Mouse (Mus musculus) midbrain, embryonic 14.5 days (tissue): ENCODE measurements around the gene Vmn1r79. TPM values are rescaled to one million over a fixed set of nuclear protein-coding genes. Genes with fewer than 3 reads are reported as not detected.
"Not testable (repeated sequence)": the region's sequence is repeated elsewhere in the genome, so short reads cannot be mapped to it uniquely, and the experiment has no call there.

Experiments used
- ATAC-seq: fragments of 200-750 bp; cut with Nextera tagmentation; 2 replicates; pipeline ENCODE4 v1.8.0; 2017; ENCODE audit warnings: moderate number of reproducible peaks, moderate library complexity; ENCODE audit not compliant: low FRiP score, low TSS enrichment
- DNase-seq: peaks from one replicate; pipeline ENCODE4 v3.0.0-alpha.2; 2015
- H3K27ac ChIP-seq: fragments of 300-500 bp; sonication (generic); replicated peaks from 2 replicates; pipeline ENCODE4 v1.5.1; 2014; ENCODE audit warnings: mild to moderate bottlenecking, low read depth, low read length, moderate library complexity
- H3K27me3 ChIP-seq: fragments of 300-500 bp; sonication (generic); 2 replicates; pipeline ENCODE4 v1.6.1; 2014; ENCODE audit warnings: low read length, control low read depth, mixed read lengths; ENCODE audit not compliant: control insufficient read depth, insufficient read depth
- H3K36me3 ChIP-seq: fragments of 300-500 bp; sonication (generic); 2 replicates; pipeline ENCODE4 v1.6.1; 2014; ENCODE audit warnings: low read length, control low read depth; ENCODE audit not compliant: control insufficient read depth, insufficient read depth
- H3K4me1 ChIP-seq: fragments of 300-500 bp; sonication (generic); 2 replicates; pipeline ENCODE4 v1.6.1; 2014; ENCODE audit warnings: mild to moderate bottlenecking, antibody characterized with exemption, low read length, control low read depth; ENCODE audit not compliant: control insufficient read depth, insufficient read depth
- H3K4me2 ChIP-seq: fragments of 300-500 bp; sonication (generic); 2 replicates; pipeline ENCODE4 v1.6.1; 2014; ENCODE audit warnings: mild to moderate bottlenecking, low read length, moderate library complexity
- H3K4me3 ChIP-seq: fragments of 300-500 bp; sonication (generic); replicated peaks from 2 replicates; pipeline ENCODE4 v1.5.1; 2014; ENCODE audit warnings: low read depth, low read length
- H3K9ac ChIP-seq: fragments of 300-500 bp; sonication (generic); replicated peaks from 2 replicates; pipeline ENCODE4 v1.6.1; 2014; ENCODE audit warnings: mild to moderate bottlenecking, low read length, moderate library complexity
- H3K9me3 ChIP-seq: fragments of 300-500 bp; sonication (generic); 2 replicates; pipeline ENCODE4 v1.6.1; 2016; ENCODE audit warnings: low read length, control low read depth, mixed read lengths; ENCODE audit not compliant: control insufficient read depth
- WGBS: fragments of 180-500 bp; shearing (Covaris S2); extraction: QIAGEN DNeasy Blood & Tissue Kit; methylation state at CpG from one replicate; pipeline ENCODE4 v1.1.7; 2014; 5-methylcytosine and 5-hydroxymethylcytosine counted together
- polyA plus RNA-seq: library from polyadenylated mRNA; unstranded; fragments of >200 nt; fragmentation: Nextera tagmentation; extraction: Ambion mirVana; gene quantifications from 2 replicates; pipeline ENCODE4 v1.2.1, GENCODE M21; 2014

Vmn1r79 gene
- polyA plus RNA-seq, result not detected in 2 replicates

DNA sequence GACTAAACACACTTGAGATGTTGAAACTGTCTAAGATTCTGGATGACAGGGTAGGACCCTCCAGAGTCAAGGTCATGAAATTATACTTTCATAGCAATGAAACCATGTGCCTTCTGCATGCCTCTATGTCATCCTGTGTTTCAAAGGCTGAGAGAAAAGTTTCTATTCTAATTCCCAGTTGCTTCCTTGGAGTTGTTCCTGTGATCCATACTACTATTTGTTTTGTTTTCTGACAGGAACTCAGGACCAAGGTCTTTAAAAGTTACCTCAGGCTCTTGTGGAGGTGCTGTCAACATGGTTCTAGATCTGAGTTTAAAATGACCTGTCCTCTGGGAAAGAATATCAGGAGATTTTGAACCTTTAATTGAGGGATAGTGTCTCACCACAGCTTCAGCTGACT is at the start of gene Vmn1r79:
Vmn1r79 (plus strand) TSS at position 301 of the 400 bp plus-strand sequence.
- not testable (repeated sequence) for H3K27ac ChIP-seq, H3K9me3 ChIP-seq, H3K27me3 ChIP-seq, H3K9ac ChIP-seq, H3K4me2 ChIP-seq, ATAC-seq, DNase-seq, H3K4me1 ChIP-seq, H3K4me3 ChIP-seq, H3K36me3 ChIP-seq

DNA sequence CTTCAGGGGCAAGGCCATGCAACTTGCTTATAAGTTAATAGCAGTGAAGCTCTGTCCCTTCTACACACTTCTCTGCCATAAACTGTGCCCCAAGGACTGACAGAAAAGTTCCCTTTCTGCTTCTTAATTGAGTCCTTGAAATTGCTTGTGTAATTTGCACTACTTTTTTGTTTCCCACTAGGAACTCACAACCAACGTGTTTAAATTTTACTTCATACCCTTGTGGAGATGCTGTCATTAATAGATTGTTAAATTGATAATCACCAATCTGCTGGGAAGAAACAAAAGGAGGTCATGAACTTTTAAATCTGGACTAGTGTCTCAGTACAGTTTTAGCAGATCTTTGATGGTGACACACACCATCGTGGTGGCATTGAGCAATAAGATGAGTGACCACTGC is 21.1 kb upstream of the Vmn1r79 start, which contains the start of gene Vmn1r78:
Vmn1r78 (plus strand) TSS at position 301 of the 400 bp plus-strand sequence.
- H3K9me3 ChIP-seq, result peaks cover 5% of the 10 kb centered on the region; the same call in 1 of the 2 replicates
- no peaks in the 10 kb centered on the region for H3K27me3 ChIP-seq
- no peak within 1 kb of the TSS for H3K27ac ChIP-seq
- no peaks in the 10 kb centered on the region for H3K36me3 ChIP-seq
- DNase-seq, result no peak
- 58% methylated on average over 2 of the region's 2 CpGs for WGBS
- H3K4me1 ChIP-seq, result no peaks in the 10 kb centered on the region
- H3K4me3 ChIP-seq, result no peak within 1 kb of the TSS
- H3K9ac ChIP-seq, result no peak within 1 kb of the TSS
- no peak within 1 kb of the TSS for H3K4me2 ChIP-seq
- no peak for ATAC-seq

DNA sequence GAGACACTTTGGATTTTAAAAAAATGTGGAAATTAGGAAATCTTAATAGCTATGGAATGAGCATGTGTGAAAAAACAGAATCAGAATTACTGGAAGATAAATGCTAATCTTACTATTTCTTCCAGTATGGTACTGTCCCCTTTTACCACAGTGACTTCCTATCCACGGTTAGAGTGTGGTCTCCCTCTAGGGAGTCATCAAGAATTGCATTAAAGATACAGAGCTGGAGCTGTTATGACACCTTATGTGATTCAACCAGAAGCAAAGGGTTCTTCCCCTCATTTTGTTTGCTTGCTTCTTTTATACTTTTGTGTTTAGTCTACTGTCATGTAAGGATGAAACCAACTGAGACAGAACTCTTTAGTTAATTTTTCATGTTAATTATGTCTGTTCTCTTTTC is 14.6 kb upstream of the Vmn1r79 start:
- not testable (repeated sequence) for H3K27ac ChIP-seq, H3K4me3 ChIP-seq, H3K27me3 ChIP-seq, H3K9ac ChIP-seq, H3K36me3 ChIP-seq, H3K4me2 ChIP-seq, H3K4me1 ChIP-seq, DNase-seq, H3K9me3 ChIP-seq, ATAC-seq
- 50% methylated on average over 1 of the region's 1 CpGs for WGBS

DNA sequence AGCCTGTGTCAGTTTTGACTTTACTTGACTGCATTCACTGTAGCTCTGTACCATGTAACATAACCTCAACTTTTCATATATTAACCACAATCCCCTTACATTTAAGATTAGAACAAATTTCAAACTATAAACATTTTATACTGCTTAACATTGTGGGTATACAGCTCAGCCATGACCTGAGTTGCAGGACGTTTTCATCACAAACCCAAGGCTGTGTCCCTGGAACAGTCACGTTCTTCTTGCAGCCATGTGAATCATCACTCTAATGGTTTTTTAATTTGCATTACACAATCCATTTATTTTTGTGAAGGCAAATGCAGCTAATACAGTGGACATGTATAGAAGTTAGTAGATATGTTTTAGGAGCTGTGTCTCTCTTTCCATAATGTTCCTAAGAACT is 1.8 kb downstream of the Vmn1r79 start:
- not testable (repeated sequence) for DNase-seq, H3K4me1 ChIP-seq, H3K4me2 ChIP-seq, H3K9ac ChIP-seq, ATAC-seq, H3K27me3 ChIP-seq, H3K9me3 ChIP-seq, H3K4me3 ChIP-seq, H3K27ac ChIP-seq, H3K36me3 ChIP-seq
- WGBS, result 60% methylated on average over 2 of the region's 2 CpGs

DNA sequence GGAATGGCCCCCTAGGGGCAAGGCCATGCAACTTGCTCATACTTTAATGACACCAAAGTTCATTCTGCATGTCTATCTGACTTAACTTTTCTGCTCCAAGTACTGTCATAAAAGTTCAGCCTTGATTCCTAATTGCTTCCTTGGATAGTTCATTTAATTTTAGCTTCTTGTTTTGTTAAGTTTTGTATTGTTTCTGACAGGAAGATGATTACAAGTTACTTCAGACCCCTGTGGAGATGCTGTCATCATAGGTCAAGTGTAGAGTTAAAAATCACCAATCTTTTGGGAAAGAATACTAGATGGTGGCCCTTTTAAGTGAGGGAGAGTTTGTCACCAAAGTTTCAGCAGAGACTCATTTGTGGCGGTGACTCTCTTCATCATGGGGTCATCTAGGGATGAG is 17.9 kb downstream of the Vmn1r79 start, which contains the start of gene Vmn1r80:
Vmn1r80 (plus strand) TSS at position 301 of the 400 bp plus-strand sequence.
- 88% methylated on average over 1 of the region's 1 CpGs for WGBS
- Histone ChIP-seq H3K4me1 (no peaks in the 10 kb centered on the region), H3K27me3 (no peaks in the 10 kb centered on the region), H3K27ac (no peak within 1 kb of the TSS), H3K9ac (no peak within 1 kb of the TSS), H3K9me3 (peaks cover 6% of the 10 kb centered on the region; the same call in 1 of the 2 replicates), H3K36me3 (no peaks in the 10 kb centered on the region), H3K4me2 (no peak within 1 kb of the TSS), H3K4me3 (no peak within 1 kb of the TSS)
- DNase-seq (no peak), ATAC-seq (no peak)

DNA sequence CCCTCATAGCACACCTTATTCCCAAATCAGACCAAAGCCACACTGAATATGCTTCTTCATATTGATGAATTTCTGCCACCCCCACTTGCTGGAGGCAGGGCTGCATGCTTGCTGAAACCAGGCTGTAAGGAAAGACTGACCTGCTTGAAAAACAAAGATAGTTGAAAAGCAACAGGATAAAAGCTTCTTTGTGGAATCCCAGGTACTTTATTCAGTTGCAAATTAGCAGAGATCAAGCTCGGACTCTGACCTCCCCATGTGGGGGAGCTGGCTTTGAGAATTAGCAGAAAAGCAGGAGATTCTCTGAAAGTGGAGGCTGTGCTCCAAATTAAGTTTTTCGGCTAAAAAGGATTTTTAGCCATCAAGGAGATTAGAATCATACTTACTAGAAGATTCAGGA is 33.1 kb downstream of the Vmn1r79 start:
- Histone ChIP-seq H3K4me1 (no peaks in the 10 kb centered on the region), H3K9ac (no peak overlapping the region), H3K9me3 (peaks cover 12% of the 10 kb centered on the region), H3K27me3 (no peaks in the 10 kb centered on the region), H3K36me3 (no peaks in the 10 kb centered on the region), H3K4me3 (no peak overlapping the region), H3K27ac (no peak overlapping the region), H3K4me2 (no peak overlapping the region)
- no peak for ATAC-seq
- WGBS, result 58% methylated on average over 2 of the region's 2 CpGs
- no peak for DNase-seq

Other genes starting within 250 kb of the Vmn1r79 start
- gene Vmn1r76, start 233.1 kb upstream of the Vmn1r79 start, polyA plus RNA-seq, result not detected in 2 replicates
- not detected in 2 replicates for gene Vmn1r77, start 134.5 kb upstream of the Vmn1r79 start, polyA plus RNA-seq
- not detected in 2 replicates for gene Vmn1r78, start 21.0 kb upstream of the Vmn1r79 start, polyA plus RNA-seq
- not detected in 2 replicates for gene Vmn1r80, start 18.0 kb downstream of the Vmn1r79 start, polyA plus RNA-seq
- gene Vmn1r81, start 97.0 kb downstream of the Vmn1r79 start, polyA plus RNA-seq, result not detected in 2 replicates
- gene Vmn1r82, start 129.2 kb downstream of the Vmn1r79 start, polyA plus RNA-seq, result not detected in 2 replicates
- gene Vmn1r83, start 158.2 kb downstream of the Vmn1r79 start, polyA plus RNA-seq, result not detected in 2 replicates
- gene Vmn1r84, start 198.0 kb downstream of the Vmn1r79 start, polyA plus RNA-seq, result not detected in 2 replicates